Mouse (Mus musculus) large intestine, adult 2 months (tissue): ENCODE results near the gene Gm16181. TPM values are rescaled to one million over a fixed set of nuclear protein-coding genes. Genes with fewer than 3 reads are reported as not detected.

Experiments used
- DNase-seq: peaks from one replicate; pipeline ENCODE4 v3.0.0-alpha.2; 2012; ENCODE audit warnings: low read depth, low spot score
- WGBS: fragments of 180-500 bp; shearing (Covaris S2); methylation state at CpG from one replicate; pipeline ENCODE4 v1.1.7; 2018; 5-methylcytosine and 5-hydroxymethylcytosine counted together
- polyA plus RNA-seq: library from polyadenylated mRNA; depleted of rRNA; stranded (reverse); fragments of >200 nt; gene quantifications from 2 replicates; pipeline ENCODE4 v1.2.3, GENCODE M21; 2012; rRNA removed

Gm16181 gene
- polyA plus RNA-seq, 1 experiment = not detected

DNA sequence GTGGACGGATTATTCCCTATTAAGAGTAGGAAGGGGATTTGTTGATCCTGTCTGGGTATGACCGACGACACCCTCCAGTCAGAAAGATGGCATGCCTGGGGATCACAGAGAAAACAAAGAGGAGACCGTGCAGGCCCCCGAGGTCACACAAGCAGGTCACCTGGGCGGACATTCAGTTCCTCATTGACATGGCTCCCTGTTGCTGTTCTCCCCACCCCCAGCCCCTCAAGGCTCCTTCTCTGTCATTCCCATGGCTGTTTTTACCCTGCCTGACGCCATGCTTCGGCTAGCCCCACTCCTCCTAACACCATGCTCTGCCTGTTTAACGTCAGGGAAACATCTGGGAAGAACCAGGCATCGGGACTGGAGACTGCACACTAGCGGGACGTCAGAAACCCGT lies 41.0 kb downstream of the Gm16181 start:
- 85% methylated on average over 13 of the region's 13 CpGs for WGBS
- DNase-seq = no peak

DNA sequence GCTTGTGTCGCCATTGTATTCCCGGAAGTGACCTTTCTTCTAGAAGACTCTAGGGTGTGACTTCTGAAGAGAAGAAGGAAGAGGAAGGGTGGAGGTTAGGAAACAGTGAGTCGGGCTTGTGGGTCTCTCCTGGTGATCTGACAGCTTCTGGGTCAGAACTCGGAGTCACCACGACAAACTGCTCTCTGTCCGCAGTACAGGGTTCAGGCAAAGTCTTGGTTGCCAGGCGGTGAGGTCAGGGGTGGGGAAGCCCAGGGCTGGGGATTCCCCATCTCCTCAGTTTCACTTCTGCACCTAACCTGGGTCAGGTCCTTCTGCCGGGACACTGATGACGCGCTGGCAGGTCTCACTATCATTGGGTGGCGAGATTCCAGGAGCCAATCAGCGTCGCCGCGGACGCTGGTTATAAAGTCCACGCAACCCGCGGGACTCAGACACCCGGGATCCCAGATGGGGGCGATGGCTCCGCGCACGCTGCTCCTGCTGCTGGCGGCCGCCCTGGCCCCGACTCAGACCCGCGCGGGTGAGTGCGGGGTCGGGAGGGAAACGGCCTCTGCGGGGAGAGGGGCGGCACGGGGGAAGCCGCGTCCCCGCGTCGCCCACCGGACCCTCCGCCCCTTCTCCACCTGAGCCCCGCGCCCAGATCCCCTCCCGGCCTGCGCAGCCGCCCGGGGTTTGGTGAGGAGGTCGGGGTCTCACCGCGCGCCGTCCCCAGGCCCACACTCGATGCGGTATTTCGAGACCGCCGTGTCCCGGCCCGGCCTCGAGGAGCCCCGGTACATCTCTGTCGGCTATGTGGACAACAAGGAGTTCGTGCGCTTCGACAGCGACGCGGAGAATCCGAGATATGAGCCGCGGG lies 42.3 kb downstream of the Gm16181 start, which contains the start of gene H2-D1:
TSS of gene H2-D1 (plus strand) at position 67 of the 859 bp plus-strand sequence.
- no peak for DNase-seq
- under 1% methylated on average over 73 of the region's 73 CpGs for WGBS

DNA sequence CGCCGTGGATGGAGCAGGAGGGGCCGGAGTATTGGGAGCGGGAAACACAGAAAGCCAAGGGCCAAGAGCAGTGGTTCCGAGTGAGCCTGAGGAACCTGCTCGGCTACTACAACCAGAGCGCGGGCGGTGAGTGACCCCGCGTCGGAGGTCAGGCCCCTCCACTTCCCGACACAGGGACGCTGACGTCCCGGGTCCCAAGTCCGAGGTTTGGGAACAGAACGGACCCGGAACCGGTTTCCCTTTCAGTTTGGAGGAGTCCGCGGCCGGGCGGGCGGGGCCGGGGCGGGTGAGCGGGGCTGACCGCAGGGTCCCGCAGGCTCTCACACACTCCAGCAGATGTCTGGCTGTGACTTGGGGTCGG lies 42.9 kb downstream of the Gm16181 start:
- no peak for DNase-seq
- under 1% methylated on average over 30 of the region's 31 CpGs for WGBS

GRCm38 (mm10) chr17:35267399-35268086 lies 46.9 kb downstream of the Gm16181 start:
- 71% methylated on average over 1 of the region's 1 CpGs for WGBS
- DNase-seq = no peak

- 26% methylated on average over 3 of the region's 3 CpGs for WGBS
- no peak for DNase-seq
Measured at GRCm38 (mm10) chr17:35269653-35270347, 49.2 kb downstream of the Gm16181 start.

DNA sequence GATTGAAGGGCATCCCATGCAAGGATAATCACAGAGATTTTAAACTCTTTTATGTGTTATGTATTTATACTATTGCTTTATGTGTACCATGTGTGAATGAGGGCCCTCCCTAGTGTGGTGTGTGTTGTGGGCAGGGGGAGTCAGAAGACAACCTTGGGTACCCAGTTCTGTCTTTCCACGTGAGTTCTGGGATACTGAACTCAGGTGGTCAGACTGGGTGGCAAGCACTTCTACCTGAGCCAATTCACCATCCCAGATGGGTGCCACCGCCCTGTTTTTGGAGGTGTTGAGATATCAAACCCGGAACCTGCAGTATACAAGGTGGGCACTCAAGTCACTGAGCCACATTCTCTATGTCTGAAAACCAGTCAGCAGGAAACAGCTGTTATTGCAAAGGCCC lies 51.6 kb downstream of the Gm16181 start:
- DNase-seq = no peak
- 80% methylated on average over 3 of the region's 3 CpGs for WGBS

Other genes with a start within 250 kb of the Gm16181 start
- 6.4 and 6.6 TPM in 2 replicates for gene Hspa1a, start 248.7 kb upstream of the Gm16181 start, polyA plus RNA-seq
- 0.21 and 0.22 TPM in 2 replicates for gene Hspa1l, start 248.1 kb upstream of the Gm16181 start, polyA plus RNA-seq
- 108 and 113 TPM in 2 replicates for gene Lsm2, start 239.0 kb upstream of the Gm16181 start, polyA plus RNA-seq
- 104 and 139 TPM in 2 replicates for gene Vars, start 219.8 kb upstream of the Gm16181 start, polyA plus RNA-seq
- 0.38 and 0.64 TPM in 2 replicates for gene Vwa7, start 204.3 kb upstream of the Gm16181 start, polyA plus RNA-seq
- gene Sapcd1, start 192.8 kb upstream of the Gm16181 start, polyA plus RNA-seq = 0.81 and 0.83 TPM in 2 replicates
- gene Msh5, start 174.1 kb upstream of the Gm16181 start, polyA plus RNA-seq = 2.0 and 3.3 TPM in 2 replicates
- 209 and 263 TPM in 2 replicates for gene Clic1, start 170.9 kb upstream of the Gm16181 start, polyA plus RNA-seq
- 12.5 and 14.9 TPM in 2 replicates for gene Ddah2, start 161.8 kb upstream of the Gm16181 start, polyA plus RNA-seq
- 0.17 and 3.8 TPM in 2 replicates for gene Ly6g6c, start 155.4 kb upstream of the Gm16181 start, polyA plus RNA-seq
- 0.26 and 0.47 TPM in 2 replicates for gene Mpig6b, start 154.7 kb upstream of the Gm16181 start, polyA plus RNA-seq
- 0.38 and 0.73 TPM in 2 replicates for gene Ly6g6e, start 143.9 kb upstream of the Gm16181 start, polyA plus RNA-seq
- 0.89 and 3.5 TPM in 2 replicates for gene Ly6g6d, start 142.8 kb upstream of the Gm16181 start, polyA plus RNA-seq
- 1.6 and 2.6 TPM in 2 replicates for gene Ly6g6f, start 135.2 kb upstream of the Gm16181 start, polyA plus RNA-seq
- 71.9 and 115 TPM in 2 replicates for gene Abhd16a, start 131.6 kb upstream of the Gm16181 start, polyA plus RNA-seq
- 0.81 TPM in 1 of 2 replicates, not detected in the other for gene Ly6g5c, start 112.6 kb upstream of the Gm16181 start, polyA plus RNA-seq
- 2.2 and 3.0 TPM in 2 replicates for gene Ly6g5b, start 105.4 kb upstream of the Gm16181 start, polyA plus RNA-seq
- gene Gpank1, start 99.4 kb upstream of the Gm16181 start, polyA plus RNA-seq = 18.4 and 19.4 TPM in 2 replicates
- 358 and 375 TPM in 2 replicates for gene Csnk2b, start 98.8 kb upstream of the Gm16181 start, polyA plus RNA-seq
- 11.7 and 17.5 TPM in 2 replicates for gene D17H6S53E, start 94.5 kb upstream of the Gm16181 start, polyA plus RNA-seq
- gene Apom, start 88.8 kb upstream of the Gm16181 start, polyA plus RNA-seq = 0.26 TPM in 1 of 2 replicates, not detected in the other
- gene Bag6, start 85.7 kb upstream of the Gm16181 start, polyA plus RNA-seq = 103 and 147 TPM in 2 replicates
- 227 and 272 TPM in 2 replicates for gene Prrc2a, start 55.9 kb upstream of the Gm16181 start, polyA plus RNA-seq
- gene Aif1, start 44.8 kb upstream of the Gm16181 start, polyA plus RNA-seq = 3.7 and 3.8 TPM in 2 replicates
- 25.5 and 32.1 TPM in 2 replicates for gene Lst1, start 32.4 kb upstream of the Gm16181 start, polyA plus RNA-seq
- 23.4 and 35.1 TPM in 2 replicates for gene Ltb, start 26.4 kb upstream of the Gm16181 start, polyA plus RNA-seq
- 3.7 and 4.9 TPM in 2 replicates for gene Tnf, start 18.8 kb upstream of the Gm16181 start, polyA plus RNA-seq
- 1.8 and 2.5 TPM in 2 replicates for gene Lta, start 15.5 kb upstream of the Gm16181 start, polyA plus RNA-seq
- 4.2 and 4.5 TPM in 2 replicates for gene Atp6v1g2, start 12.8 kb downstream of the Gm16181 start, polyA plus RNA-seq
- 11.8 and 13.0 TPM in 2 replicates for gene Nfkbil1, start 15.0 kb downstream of the Gm16181 start, polyA plus RNA-seq
- gene Ddx39b, start 20.9 kb downstream of the Gm16181 start, polyA plus RNA-seq = 287 and 309 TPM in 2 replicates
- 1,065 and 1,224 TPM in 2 replicates for gene H2-D1, start 41.9 kb downstream of the Gm16181 start, polyA plus RNA-seq
- 16.5 and 51.5 TPM in 2 replicates for gene H2-Q1, start 99.6 kb downstream of the Gm16181 start, polyA plus RNA-seq
- gene H2-Q2, start 121.4 kb downstream of the Gm16181 start, polyA plus RNA-seq = 245 and 632 TPM in 2 replicates
- gene H2-Q4, start 158.8 kb downstream of the Gm16181 start, polyA plus RNA-seq = 80.0 and 122 TPM in 2 replicates
- 52.5 and 53.5 TPM in 2 replicates for gene H2-Q6, start 204.0 kb downstream of the Gm16181 start, polyA plus RNA-seq
- 127 and 155 TPM in 2 replicates for gene H2-Q7, start 218.3 kb downstream of the Gm16181 start, polyA plus RNA-seq
- gene H2-Q10, start 249.3 kb downstream of the Gm16181 start, polyA plus RNA-seq = 7.5 and 13.8 TPM in 2 replicates